Mouse (Mus musculus) left cerebral cortex, postnatal 14 days (tissue): ENCODE measurements around the gene Zfp114. TPM values are rescaled to one million over a fixed set of nuclear protein-coding genes. Genes with fewer than 3 reads are reported as not detected.

Source experiments
- DNase-seq, 2 experiments: peaks; one replicate each; pipeline ENCODE4 v3.0.0; 2021 to 2022; ENCODE audit warnings: low spot score in 2 of 2, mixed read lengths in 1 of 2
- intact Hi-C: fragments of 180-260 bp; cut with DNase I; formaldehyde crosslinking; loops from one replicate; pipeline ENCODE4 v1.15.1; 2025
- long read RNA-seq, 2 experiments: library from polyadenylated mRNA; stranded (forward); transcript quantifications; one replicate each; pipeline ENCODE4 v2.0.0; 2021
- total RNA-seq, 2 experiments: library from RNA; stranded (reverse); gene quantifications; 2 replicates each; pipeline ENCODE4 v1.2.3; 2021

The Zfp114 gene
- total RNA-seq, result 1 to 10 TPM; 3.7 TPM
- long read RNA-seq, experiment 1, partial matches to known transcripts, result 1 of 6 reads
- long read RNA-seq, experiment 1, other reads (novel, unspliced or antisense), result 0 of 6 reads
- long read RNA-seq, experiment 2, partial matches to known transcripts, result 0 of 3 reads
- long read RNA-seq, experiment 2, other reads (novel, unspliced or antisense), result 1 of 3 reads

DNA sequence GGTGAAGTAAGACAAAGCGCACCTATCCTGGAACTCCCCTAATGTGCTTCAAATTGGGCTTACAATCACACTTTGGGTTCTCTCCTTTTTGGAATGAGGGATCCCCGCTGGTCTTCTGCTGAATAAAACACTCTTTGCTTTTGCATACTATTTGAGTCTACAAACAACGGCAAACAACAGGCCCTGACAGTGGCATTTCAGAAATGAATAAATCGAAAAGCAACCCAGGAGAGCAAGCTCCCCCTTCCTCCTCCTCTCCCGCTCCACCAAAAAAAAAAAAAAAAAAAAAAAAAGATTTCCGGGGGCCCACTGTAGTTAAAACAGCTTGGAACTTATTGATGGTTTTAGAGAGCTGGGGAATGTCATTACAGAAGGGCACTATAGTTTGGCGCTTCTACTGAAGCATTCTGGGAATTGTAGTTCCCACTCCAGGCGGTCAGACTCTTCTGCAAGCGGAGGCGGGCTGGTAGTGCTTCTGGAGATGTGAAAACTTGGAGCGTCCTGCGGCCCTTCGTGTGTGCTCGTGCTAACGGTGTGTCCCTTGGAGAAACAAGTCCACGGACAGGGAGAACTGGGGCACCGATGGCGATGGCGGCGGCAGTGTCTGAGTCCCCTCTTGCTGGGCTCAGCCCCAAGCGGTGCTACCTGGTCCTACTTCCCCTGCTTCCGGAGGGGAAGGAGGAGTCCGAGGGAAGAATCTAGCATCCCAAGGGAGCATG lies at the start of gene Zfp114:
Gene Zfp114, plus strand, starts transcription at position 443 of the 719 bp plus-strand sequence.
- peak; percentile 70 to 82 for DNase-seq
- intact Hi-C loops, result loop anchor here (2.0 kb wide), 1 partner anchor 62 kb away; the partner anchor contains the start of gene Zfp112

DNA sequence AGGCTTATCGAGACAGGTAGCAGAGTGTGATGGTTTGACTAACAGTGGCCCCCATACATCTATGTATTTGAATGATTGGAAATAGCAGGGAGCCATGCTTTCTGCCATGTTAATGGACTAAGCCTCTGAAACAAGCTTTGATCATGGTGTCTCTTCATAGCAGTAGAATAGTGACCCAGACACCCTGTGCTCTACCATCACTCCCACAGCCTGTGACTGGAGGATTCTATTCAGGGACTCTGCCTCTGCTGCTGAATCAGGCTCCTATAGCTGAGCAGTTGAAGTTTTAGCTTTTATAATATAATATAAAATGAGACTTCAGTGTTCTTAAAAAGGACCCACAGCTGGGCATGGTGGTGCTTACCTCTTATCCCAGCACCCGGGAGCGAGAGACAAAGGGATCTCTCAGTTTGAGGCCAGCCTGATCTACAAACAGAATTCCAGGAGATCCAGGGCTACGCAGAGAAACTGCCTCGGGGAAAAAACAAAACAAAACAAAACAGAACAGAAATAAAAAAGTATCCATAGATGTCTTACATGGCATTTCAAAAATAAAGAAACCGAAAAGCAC lies 41.4 kb upstream of the Zfp114 start:
- no peak for DNase-seq
- intact Hi-C loops, result loop anchor here (5.0 kb wide), 2 partner anchors 124 to 144 kb away; no protein-coding TSS in a partner anchor

DNA sequence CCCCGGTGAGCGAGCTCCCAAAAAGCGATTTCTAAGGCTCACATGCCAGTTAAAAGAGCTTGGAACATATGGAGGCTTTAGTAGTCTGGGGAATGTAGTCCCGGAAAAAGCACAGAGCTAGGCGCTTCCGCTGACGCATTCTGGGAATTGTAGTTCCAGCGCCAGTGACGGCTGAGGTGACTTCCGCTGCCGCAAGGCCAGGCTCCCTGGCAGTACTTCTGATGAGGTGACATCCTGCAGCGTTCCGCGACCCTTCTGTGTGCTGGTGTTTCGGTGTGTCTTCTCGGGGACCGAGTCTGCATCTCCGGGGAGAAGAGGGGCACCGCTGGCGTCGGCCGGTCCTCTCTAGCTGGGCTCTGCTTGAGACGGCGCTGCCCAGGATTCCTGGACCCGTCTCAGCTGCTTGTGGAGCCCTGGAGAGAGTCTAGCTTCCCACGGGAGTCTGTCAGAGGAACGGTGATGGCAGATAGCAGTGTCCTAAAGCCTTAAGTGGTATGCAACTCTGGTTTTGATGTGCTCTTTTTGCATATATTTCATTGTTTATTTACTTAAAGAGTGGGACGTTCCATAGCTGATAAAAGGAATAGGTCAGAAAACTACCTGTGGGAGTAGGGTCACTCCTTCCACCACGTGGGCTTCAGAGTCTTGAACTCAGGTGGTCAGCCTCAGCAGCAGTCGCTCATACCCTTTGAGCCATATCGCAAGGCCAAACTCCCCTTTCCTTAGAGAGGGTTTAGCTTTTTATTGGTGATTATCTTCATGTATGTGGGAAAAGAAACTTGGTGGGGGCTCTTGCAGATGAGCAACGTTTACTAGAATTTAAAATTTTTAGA lies 40.6 kb upstream of the Zfp114 start, which contains the start of gene Zfp235:
Gene Zfp235, plus strand, starts transcription at position 174 of the 833 bp plus-strand sequence.
- intact Hi-C loops, result loop anchor here (5.0 kb wide), 2 partner anchors 123 to 143 kb away; no protein-coding TSS in a partner anchor
- DNase-seq, result peak; percentile 91 to 92

DNA sequence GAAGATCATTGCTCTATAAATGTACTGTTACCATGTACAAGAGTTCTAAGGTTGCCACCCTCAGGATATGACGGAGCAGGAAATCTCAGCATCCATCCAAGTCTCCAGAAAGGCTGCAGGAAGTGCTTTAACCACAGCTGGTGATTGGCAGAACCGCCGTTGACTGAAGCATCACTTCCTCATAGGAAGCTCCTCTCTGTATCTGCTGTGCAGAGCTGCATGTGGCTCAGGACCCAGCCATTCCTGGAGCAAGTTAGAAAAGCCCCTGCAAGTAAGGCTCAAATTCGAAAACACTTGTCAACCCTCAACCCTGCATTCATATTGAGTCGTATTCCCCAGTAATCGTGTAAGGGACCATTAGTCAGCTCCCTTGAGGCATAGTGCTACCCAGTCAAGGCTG lies 32.3 kb upstream of the Zfp114 start:
- intact Hi-C loops, result no loop called here
- no peak for DNase-seq

DNA sequence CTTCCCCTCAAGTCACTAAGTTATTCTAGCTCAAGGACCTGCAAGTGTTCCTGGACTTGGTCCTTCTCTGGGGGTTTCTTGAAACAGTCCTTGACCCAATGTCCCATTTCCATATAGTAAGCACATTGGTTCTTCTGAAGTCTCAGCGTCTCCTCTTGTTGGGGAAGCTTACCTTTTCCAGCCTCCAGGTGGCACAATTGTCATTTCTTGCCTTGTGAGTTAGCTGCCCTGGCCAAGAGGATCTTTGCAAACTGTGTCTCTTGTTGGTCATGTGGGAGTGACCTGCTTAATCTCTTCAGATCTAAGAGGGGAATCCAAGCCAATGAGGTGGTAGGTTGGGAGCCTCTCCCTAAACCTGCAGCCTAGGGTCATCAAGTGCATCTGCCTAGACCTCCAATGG lies 21.6 kb upstream of the Zfp114 start:
- intact Hi-C loops, result no loop called here
- no peak for DNase-seq

DNA sequence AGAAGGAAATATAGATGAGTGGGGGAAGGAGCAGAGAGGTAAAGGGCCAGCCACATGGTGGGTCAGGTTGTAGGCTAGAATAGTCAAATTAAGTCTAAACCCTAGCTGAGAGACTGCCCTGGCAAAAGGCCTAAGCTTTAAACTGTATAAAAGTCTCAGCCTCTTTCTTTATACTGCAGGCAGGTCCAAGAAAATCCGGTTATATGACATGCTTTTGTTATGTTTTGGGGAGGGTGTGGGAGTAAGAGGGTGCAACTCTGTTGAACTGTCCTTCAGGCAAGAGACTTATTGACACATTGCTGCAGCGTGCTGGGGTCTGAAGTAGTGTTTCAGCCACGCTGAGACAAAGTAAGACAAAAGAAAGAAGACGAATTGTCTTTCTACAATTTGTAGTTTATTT lies 2.7 kb upstream of the Zfp114 start:
- intact Hi-C loops, result no loop called here
- DNase-seq, result no peak

DNA sequence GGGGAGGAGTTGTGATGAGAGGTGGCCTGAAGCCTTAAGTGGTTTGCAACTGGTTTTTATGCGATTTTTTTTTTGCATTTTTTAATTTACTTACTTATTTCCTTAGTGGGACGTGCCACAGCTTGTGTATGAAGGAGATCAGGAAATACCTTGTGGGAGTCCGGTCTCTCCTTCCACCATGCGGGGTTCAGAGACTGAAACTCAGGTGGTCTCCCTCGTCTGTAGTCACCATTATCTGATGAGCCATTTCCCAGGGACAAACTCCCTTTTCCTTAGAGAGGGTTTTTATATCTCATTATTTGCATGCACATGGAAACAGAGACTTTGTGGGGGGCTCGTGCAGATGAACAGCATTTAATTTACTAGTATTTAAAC lies 464 bp downstream of the Zfp114 start:
- intact Hi-C loops, result loop anchor here (2.0 kb wide), 1 partner anchor 63 kb away; the partner anchor contains the start of gene Zfp112

DNA sequence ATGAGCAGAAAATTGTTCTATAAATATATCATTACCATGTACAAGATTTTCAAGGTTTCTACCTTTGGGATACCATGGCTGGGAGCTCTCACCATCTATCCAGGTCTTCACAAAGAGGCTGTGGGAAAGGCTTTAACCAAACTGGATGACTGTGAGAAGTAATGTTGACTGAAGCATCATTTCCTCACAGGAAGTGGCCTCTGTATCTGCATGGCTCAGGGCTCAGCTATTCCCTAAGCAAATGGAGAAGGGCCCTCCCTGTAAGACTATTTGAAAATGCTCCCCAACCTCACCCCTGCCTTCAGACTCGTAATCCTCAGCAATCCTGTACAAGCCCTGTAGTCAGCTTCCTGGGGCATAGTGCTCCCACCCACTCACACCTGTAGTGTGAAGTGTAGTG lies 12.8 kb downstream of the Zfp114 start:
- DNase-seq, result no peak
- intact Hi-C loops, result no loop called here

More for the DNA sequence above, 464 bp downstream of the Zfp114 start:
- no peak for DNase-seq

DNA sequence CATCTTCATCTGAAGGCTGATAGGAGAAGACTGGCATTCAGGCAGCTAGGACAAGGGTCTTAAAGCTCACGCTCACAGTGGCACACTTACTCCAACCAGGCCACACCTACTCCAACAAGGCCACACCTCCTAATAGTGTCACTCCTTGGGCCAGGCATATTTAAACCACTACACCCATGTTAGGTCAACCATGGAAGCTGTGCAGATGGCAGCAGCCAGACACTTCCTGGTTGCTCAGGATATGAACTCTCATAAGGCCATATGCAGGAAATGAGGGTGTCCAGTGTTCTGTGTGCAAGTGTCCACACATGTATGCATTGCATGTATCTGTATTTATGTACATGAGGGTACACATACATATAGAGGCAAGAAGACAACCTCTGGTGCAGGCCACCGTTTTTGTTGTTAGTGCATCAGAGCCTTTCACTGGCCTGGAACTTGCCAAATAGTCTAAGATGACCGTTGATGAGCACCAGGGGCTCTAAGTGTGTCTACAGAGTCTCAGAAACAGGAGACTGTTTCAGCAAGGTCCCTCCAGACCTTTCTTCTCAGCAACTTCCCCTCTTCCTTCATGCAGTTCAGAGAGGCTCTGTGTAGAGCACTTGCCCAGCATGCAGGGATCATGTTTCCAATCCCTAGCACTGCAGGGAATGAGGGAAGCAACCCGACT lies 14.2 kb downstream of the Zfp114 start:
- intact Hi-C loops, result no loop called here
- DNase-seq, result no peak

DNA sequence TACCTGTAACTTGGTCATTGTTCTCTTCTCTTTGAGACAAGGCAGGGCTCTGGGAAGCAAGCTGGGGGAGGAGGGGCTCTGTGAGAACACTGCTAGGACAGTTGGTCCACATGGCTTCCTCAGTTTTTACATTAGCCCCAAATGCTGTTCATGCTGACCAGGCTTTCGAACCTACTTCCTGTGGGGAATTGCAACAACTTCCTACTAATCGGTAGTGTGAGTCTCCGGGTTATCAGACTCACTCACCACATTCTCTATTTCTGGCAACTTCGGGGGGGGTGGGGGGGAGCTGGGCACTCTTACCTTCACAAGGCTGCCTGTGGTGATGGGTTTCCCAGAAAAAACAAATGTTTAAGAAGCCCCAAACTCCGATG lies 14.7 kb downstream of the Zfp114 start:
- DNase-seq, result no peak
- intact Hi-C loops, result no loop called here

DNA sequence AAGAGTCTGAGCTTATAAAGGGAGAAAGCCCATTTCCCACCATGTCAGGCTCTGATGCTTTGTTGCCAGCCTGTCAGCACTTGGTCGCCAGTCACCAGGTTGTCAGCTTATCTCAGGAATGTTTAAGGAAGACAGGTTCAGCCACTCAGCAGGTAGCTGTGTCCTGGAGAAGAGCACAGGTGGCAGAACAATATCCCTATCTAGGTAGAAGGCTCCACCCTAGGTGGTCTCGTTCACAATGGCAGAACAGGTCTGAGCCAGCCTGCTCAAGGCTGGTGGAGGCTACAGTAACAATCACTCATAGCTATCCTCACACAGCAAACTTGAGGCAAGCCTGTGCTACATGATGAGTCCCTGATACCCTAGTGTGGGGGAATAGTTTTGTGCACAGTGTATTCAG lies 16.5 kb downstream of the Zfp114 start:
- no peak for DNase-seq
- intact Hi-C loops, result no loop called here

DNA sequence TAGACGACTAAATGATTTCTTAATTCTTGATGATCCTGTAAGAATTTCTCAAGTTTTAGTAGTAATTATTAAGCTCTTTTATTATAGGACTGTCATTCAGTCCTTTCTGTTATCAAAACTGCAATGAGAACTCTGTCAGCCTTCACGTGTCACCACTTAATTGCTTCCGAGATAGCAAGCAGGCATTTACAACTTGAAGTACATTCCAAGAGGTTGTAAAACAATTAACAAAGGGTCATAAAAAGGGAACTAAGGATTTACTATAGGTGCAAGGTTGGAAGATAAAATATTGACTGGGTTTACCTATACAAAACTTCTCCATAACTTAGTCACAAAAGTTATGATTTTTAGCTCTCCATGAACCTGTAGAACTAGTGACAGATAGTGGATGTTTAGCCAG lies 18.3 kb downstream of the Zfp114 start:
- DNase-seq, result no peak
- intact Hi-C loops, result no loop called here

DNA sequence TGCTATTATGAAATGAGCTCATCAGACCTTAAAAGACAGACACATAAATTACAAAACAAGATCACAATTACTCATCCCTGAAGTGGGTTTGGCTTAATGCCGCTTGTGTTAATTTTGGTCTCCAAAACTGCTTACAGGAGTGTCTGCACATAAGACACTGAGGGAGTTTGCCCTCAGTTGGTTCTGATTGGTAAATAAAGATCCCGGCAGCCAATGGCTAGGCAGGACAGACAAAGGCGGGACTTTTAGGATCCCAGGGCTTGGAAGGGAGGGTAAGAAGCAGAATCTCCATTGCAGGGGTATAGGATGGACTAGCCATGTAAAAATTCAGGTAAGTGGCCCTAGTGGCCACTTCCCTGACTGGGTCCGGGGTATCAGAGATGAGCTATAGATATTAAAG lies 22.1 kb downstream of the Zfp114 start:
- DNase-seq, result no peak
- intact Hi-C loops, result no loop called here

DNA sequence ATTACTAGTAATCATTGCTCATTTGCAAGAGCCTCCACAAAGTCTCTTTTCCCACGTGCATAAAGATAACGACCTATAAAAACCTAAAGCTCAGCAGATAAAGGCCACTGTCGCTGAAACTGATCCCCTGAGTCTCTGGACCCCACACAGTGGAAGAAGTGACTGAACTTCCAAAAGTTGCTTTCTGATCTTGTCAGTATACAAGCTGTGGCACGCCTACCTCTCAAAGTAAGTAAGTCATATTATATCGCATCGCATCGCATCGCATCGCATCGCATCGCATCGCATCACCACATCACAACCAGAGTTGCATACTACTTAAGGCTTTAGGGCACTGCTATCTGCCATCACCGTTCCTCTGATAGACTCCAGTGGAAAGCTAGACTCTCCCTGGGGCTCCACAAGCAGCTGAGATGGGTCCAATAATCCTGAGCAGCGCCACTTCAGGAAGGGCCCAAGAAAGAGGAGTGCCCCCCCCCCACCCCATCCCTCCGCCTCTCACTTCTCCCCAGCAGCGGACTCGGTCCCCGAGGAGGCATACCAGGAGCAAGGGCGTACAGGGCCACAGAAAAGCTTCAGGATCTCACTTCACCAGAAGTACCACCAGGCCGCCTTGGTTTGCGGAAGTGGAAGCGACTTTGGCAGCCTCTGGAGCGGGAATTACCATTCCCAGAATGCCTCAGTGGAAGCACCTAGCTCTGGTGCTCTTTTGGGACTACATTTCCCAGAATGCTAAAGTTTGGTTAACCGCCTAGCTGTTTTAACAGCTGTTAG lies 32.8 kb downstream of the Zfp114 start:
- peak; percentile 72 to 77 for DNase-seq
- intact Hi-C loops, result loop anchor here (5.0 kb wide), 1 partner anchor 45 kb away; the partner anchor contains the start of gene Zfp108

DNA sequence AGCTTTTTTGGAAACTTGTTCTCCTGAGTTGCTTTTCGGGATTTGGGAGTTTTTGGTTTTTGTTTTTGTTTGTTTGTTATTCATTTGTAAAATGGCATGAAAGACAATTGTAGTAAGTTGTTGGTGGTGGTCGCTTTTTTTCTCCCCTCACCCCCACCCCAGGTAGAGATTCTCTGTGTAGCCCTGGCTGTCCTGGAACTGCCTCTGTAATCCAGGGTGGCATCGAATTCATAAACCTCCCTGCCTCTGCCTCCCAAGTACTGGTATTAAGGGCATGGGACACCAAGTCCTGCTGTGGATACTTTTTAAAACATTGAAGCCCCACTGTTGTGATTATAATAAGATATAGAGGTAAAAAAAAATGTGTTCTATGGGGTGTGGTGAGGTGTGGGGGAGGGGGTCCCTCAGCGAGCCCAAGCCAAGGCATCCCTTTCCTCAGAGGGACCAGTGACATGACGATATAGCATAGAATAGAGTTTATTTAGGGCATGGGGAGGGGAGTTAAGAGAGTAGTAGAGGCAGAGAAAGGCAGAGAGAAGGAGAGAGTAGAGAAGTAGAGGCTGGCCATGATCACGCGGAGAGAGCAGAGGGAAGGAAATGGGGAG lies 33.5 kb downstream of the Zfp114 start:
- intact Hi-C loops, result loop anchor here (5.0 kb wide), 1 partner anchor 44 kb away; the partner anchor contains the start of gene Zfp108

DNA sequence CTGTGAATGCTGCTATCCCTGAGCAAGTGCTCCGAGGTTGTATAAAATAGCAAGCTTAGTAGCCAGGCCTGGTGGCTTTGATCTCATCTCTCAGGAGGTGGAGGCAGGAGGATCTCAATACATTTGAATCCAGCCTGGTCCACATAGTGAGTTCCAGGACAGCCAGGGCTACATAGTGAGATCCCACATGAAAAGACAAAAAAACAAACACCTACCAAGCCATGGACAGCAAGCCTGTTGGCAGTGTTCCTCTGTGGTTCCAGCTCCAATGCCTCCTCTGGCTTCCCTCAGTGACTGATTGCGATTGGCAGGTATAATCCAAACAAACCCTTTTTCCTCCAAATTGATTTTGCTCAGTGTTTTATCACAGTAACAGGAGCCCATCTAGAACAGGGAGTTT lies 35.4 kb downstream of the Zfp114 start:
- no peak for DNase-seq
- intact Hi-C loops, result no loop called here

More for the DNA sequence above, 33.5 kb downstream of the Zfp114 start:
- DNase-seq, result no peak

DNA sequence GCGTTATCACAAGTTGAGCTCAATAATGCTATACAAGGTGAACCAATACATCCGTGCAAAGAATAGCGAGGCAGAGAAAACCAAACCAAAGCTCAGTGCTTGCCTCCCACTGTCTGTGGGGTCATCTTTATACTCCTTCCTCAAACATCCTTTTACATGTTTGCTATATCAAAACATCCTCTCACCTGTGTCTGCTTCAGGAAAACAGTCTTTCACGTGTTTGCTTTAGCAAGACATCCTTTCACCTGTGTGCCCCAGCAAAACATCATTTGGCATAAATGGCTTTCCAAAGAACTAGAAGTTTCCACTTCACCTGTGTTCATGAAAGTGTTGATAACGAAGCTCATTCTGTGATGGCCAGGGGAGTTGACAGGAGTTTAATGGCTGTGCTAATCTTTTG lies 36.5 kb downstream of the Zfp114 start, which contains the start of gene Zfp111:
Gene Zfp111, minus strand, starts transcription at position 101 of the 400 bp plus-strand sequence.
- DNase-seq, result no peak
- intact Hi-C loops, result no loop called here
